Mouse (Mus musculus) CH12.LX (cell line): ENCODE measurements around the gene Ric8a. TPM values are rescaled to one million over a fixed set of nuclear protein-coding genes. Genes with fewer than 3 reads are reported as not detected.
A peak's percentile ranks its signal among the peaks of the same experiment; 100 is the strongest.

Source experiments
- DNase-seq: peaks from one replicate; pipeline ENCODE4 v3.0.0-alpha.2; 2013; ENCODE audit errors: extremely low read depth
- H3K27ac ChIP-seq: 2 replicates; pipeline ENCODE4 v1.5.1; 2012; ENCODE audit warnings: low read depth, mild to moderate bottlenecking, control low read depth, moderate library complexity; ENCODE audit not compliant: insufficient read depth
- H3K27me3 ChIP-seq: replicated peaks from 2 replicates; pipeline ENCODE3; 2012; ENCODE audit warnings: inconsistent platforms
- H3K36me3 ChIP-seq, 2 experiments: replicated peaks in 1 of 2; 2 replicates each; pipeline versions ENCODE3 to v1.6.1; 2012; ENCODE audit warnings: inconsistent platforms in 1 of 2, low read length in 1 of 2, mild to moderate bottlenecking in 1 of 2, mixed read lengths in 1 of 2, moderate library complexity in 1 of 2; ENCODE audit not compliant: control insufficient read depth in 1 of 2, insufficient read depth in 1 of 2
- H3K4me1 ChIP-seq, 2 experiments: 2 replicates each; pipeline ENCODE4 v1.6.1; 2012; ENCODE audit warnings: inconsistent platforms in 1 of 2, moderate library complexity in 1 of 2; ENCODE audit not compliant: insufficient read depth in 2 of 2, control insufficient read depth in 1 of 2
- H3K4me2 ChIP-seq: 2 replicates; pipeline ENCODE4 v1.6.1; 2012; ENCODE audit warnings: low read depth, mild to moderate bottlenecking, control low read depth; ENCODE audit not compliant: poor library complexity, insufficient read depth, severe bottlenecking
- H3K4me3 ChIP-seq, 3 experiments: fragments of 150-350 bp in 1 of 3; sonication (generic) in 1 of 3; replicated peaks in 1 of 3; 2 replicates each; pipeline versions ENCODE3 to v1.5.1; 2011 to 2012; ENCODE audit warnings: low read depth in 2 of 3, low read length in 2 of 3, mild to moderate bottlenecking in 2 of 3, moderate library complexity in 2 of 3, control low read depth in 1 of 3, improper control_type of control experiment in 1 of 3, inconsistent platforms in 1 of 3, mixed read lengths in 1 of 3; ENCODE audit not compliant: poor library complexity in 1 of 3
- H3K79me2 ChIP-seq: replicated peaks from 2 replicates; pipeline ENCODE4 v1.6.1; 2012; ENCODE audit warnings: mild to moderate bottlenecking, moderate library complexity; ENCODE audit not compliant: control insufficient read depth, poor library complexity, insufficient read depth, severe bottlenecking; ENCODE audit errors: extremely low read depth
- H3K9ac ChIP-seq: 2 replicates; pipeline ENCODE4 v1.6.1; 2012; ENCODE audit warnings: low read depth, mild to moderate bottlenecking, control low read depth, moderate library complexity; ENCODE audit not compliant: insufficient read depth
- H3K9me3 ChIP-seq: replicated peaks from 2 replicates; pipeline ENCODE3; 2012; ENCODE audit warnings: low read length, inconsistent platforms, mixed read lengths
- BHLHE40 ChIP-seq: IDR thresholded peaks from 2 replicates; pipeline ENCODE4 v1.6.1; 2011; ENCODE audit warnings: mild to moderate bottlenecking, low read depth, low read length, improper control_type of control experiment
- CHD1 ChIP-seq: IDR thresholded peaks from 2 replicates; pipeline ENCODE4 v1.6.1; 2012; ENCODE audit warnings: low read depth, low read length, improper control_type of control experiment, inconsistent platforms
- CHD2 ChIP-seq: IDR thresholded peaks from 2 replicates; pipeline ENCODE4 v1.6.1; 2011; ENCODE audit warnings: low read length, improper control_type of control experiment
- CTCF ChIP-seq, 2 experiments: IDR thresholded peaks in 1 of 2; conservative IDR thresholded peaks in 1 of 2; 2 replicates each; pipeline ENCODE4 v1.5.1; 2011 to 2012; ENCODE audit warnings: low read depth in 2 of 2, low read length in 2 of 2, improper control_type of control experiment in 1 of 2, inconsistent platforms in 1 of 2, mild to moderate bottlenecking in 1 of 2, moderate library complexity in 1 of 2
- E2F4 ChIP-seq: IDR thresholded peaks from 2 replicates; pipeline ENCODE4 v1.6.1; 2011; ENCODE audit warnings: low read depth, low read length, improper control_type of control experiment; ENCODE audit not compliant: insufficient replicate concordance
- ELF1 ChIP-seq: IDR thresholded peaks from 2 replicates; pipeline ENCODE4 v1.6.1; 2014; ENCODE audit warnings: low read depth, mild to moderate bottlenecking, inconsistent platforms, low read length, improper control_type of control experiment
- GABPA ChIP-seq: IDR thresholded peaks from 2 replicates; pipeline ENCODE4 v1.6.1; 2012; ENCODE audit warnings: low read depth, low read length, improper control_type of control experiment, inconsistent platforms; ENCODE audit not compliant: insufficient replicate concordance
- IRF4 ChIP-seq: IDR thresholded peaks from 2 replicates; pipeline ENCODE4 v1.6.1; 2014; ENCODE audit warnings: low read depth, mild to moderate bottlenecking, inconsistent platforms, low read length, improper control_type of control experiment
- JUND ChIP-seq: conservative IDR thresholded peaks from 2 replicates; pipeline ENCODE4 v1.6.1; 2011; ENCODE audit warnings: low read depth, low read length, improper control_type of control experiment
- KAT2A ChIP-seq: IDR thresholded peaks from 2 replicates; pipeline ENCODE4 v1.6.1; 2012; ENCODE audit warnings: low read length, improper control_type of control experiment, inconsistent platforms; ENCODE audit not compliant: insufficient replicate concordance
- MAZ ChIP-seq: IDR thresholded peaks from 2 replicates; pipeline ENCODE4 v1.6.1; 2012; ENCODE audit warnings: low read depth, mild to moderate bottlenecking, inconsistent platforms, low read length, improper control_type of control experiment, moderate library complexity
- MYC ChIP-seq: IDR thresholded peaks from 2 replicates; pipeline ENCODE4 v1.6.1; 2011; ENCODE audit warnings: low read depth, mild to moderate bottlenecking, improper control_type of control experiment, low read length
- NRF1 ChIP-seq: IDR thresholded peaks from 2 replicates; pipeline ENCODE4 v1.6.1; 2014; ENCODE audit warnings: low read depth, mild to moderate bottlenecking, inconsistent platforms, low read length, improper control_type of control experiment, moderate library complexity
- RAD21 ChIP-seq: IDR thresholded peaks from 2 replicates; pipeline ENCODE4 v1.6.1; 2011; ENCODE audit warnings: low read depth, mild to moderate bottlenecking, low read length, improper control_type of control experiment, moderate library complexity
- RCOR1 ChIP-seq: conservative IDR thresholded peaks from 2 replicates; pipeline ENCODE4 v1.6.1; 2012; ENCODE audit warnings: low read depth, mild to moderate bottlenecking, inconsistent platforms, low read length, improper control_type of control experiment
- SIN3A ChIP-seq: IDR thresholded peaks from 2 replicates; pipeline ENCODE4 v1.6.1; 2012; ENCODE audit warnings: low read length, improper control_type of control experiment, inconsistent platforms
- SMC3 ChIP-seq: IDR thresholded peaks from 2 replicates; pipeline ENCODE4 v1.6.1; 2011; ENCODE audit warnings: low read depth, low read length, improper control_type of control experiment
- TCF12 ChIP-seq: IDR thresholded peaks from 2 replicates; pipeline ENCODE4 v1.6.1; 2014; ENCODE audit warnings: low read depth, mild to moderate bottlenecking, inconsistent platforms, low read length, improper control_type of control experiment
- UBTF ChIP-seq: IDR thresholded peaks from 2 replicates; pipeline ENCODE4 v1.6.1; 2012; ENCODE audit warnings: low read depth, mild to moderate bottlenecking, inconsistent platforms, low read length, improper control_type of control experiment, moderate library complexity
- USF1 ChIP-seq: IDR thresholded peaks from 2 replicates; pipeline ENCODE4 v1.6.1; 2014; ENCODE audit warnings: low read depth, mild to moderate bottlenecking, inconsistent platforms, low read length, improper control_type of control experiment
- ZMIZ1 ChIP-seq: IDR thresholded peaks from 2 replicates; pipeline ENCODE4 v1.6.1; 2012; ENCODE audit warnings: low read depth, mild to moderate bottlenecking, inconsistent platforms, low read length, improper control_type of control experiment
- dilution Hi-C: fragments of 300-500 bp; cut with MboI; formaldehyde crosslinking; loops from 2 replicates; pipeline ENCODE4 v1.14.3; 2020; ENCODE audit warnings: low sequenced_read_pairs; ENCODE audit not compliant: extremely low pct_unique_long_range_greater_than_20kb, extremely low pct_ligation_motif_present
- in situ Hi-C: fragments of 300-500 bp; cut with MboI; formaldehyde crosslinking; loops from 3 replicates; pipeline ENCODE4 v1.14.3; 2019; ENCODE audit warnings: low sequenced_read_pairs, low pct_ligation_motif_present, low pct_unique_long_range_greater_than_20kb, mixed read lengths
- polyA plus RNA-seq: library from polyadenylated mRNA; unstranded; fragments of >175 nt; gene quantifications from 2 replicates; pipeline ENCODE4 v1.2.1, GENCODE M21; 2012; ENCODE audit warnings: low read depth; ENCODE audit not compliant: insufficient read length
- total RNA-seq, 2 experiments: library from RNA; depleted of rRNA; stranded (reverse); fragments of 300-350 nt in 1 of 2; fragments of >200 nt in 1 of 2; gene quantifications; 2 replicates each; pipeline ENCODE4 v1.2.3; 2012 to 2014

The Ric8a gene
- total and polyA plus RNA-seq, 3 experiments: 54.2 to 80.9 (median 61.9) TPM

DNA sequence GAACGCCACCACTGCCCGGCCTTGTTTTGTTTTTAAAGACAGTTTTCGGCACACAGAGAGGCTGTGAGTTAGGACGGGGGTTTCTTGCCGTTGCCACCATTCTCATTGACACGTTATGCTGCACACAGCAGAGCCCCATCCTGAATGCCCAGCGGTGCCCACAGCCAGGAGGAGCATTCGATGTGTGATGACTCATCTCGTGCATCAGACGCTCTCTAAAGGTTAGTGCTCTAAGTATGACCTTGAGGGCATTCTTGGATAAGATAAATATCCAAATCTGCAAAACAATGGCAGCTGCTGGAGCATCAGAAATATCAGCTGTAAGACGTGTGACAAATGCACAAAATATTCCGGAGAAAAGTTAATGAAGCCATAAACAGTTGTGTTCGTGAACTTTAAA lies 50.4 kb downstream of the Ric8a start:
- H3K27ac ChIP-seq: no peak overlapping the region
- no peaks in the 10 kb centered on the region for H3K79me2 ChIP-seq
- peaks cover 5% of the 10 kb centered on the region for H3K27me3 ChIP-seq
- TF ChIP-seq GABPA (no peak), TCF12 (no peak), NRF1 (no peak), UBTF (no peak), MAZ (no peak), USF1 (no peak), SIN3A (no peak), CHD2 (no peak), ELF1 (no peak), ZMIZ1 (no peak), MYC (no peak), RCOR1 (no peak), SMC3 (no peak), BHLHE40 (no peak), E2F4 (no peak), JUND (no peak), KAT2A (no peak), RAD21 (no peak)
- TF ChIP-seq, all 38 proteins: peak for 0
- no peaks in the 10 kb centered on the region for H3K36me3 ChIP-seq
- no peak for DNase-seq
- H3K9ac ChIP-seq: no peak overlapping the region
- H3K9me3 ChIP-seq: no peaks in the 10 kb centered on the region
- in situ Hi-C loops: no loop called here
- no peak overlapping the region for H3K4me3 ChIP-seq
- no peak overlapping the region for H3K4me2 ChIP-seq
- dilution Hi-C loops: no loop called here
- peaks cover 2 to 10% of the 10 kb centered on the region in 2 experiments; a peak in 3 of 4 replicates for H3K4me1 ChIP-seq

DNA sequence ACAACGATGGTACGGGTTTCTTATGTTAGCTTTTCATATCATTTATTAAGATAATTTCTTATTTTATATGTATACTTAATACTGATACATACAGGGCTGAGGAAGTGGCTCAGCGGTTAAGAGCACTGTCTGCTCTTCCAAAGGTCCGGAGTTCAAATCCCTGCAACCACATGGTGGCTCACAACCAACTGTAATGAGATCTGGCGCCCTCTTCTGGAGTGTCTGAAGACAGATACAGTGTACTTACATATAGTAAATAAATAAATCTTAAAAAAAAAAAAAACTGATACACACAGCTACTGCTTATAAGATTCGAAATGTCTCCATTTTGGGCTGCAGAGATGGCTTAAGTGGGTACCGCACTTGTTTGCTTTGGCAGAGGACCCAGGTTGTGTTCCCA lies 50.9 kb downstream of the Ric8a start:
- peaks cover 5% of the 10 kb centered on the region for H3K27me3 ChIP-seq
- H3K79me2 ChIP-seq: no peaks in the 10 kb centered on the region
- no peak overlapping the region for H3K4me2 ChIP-seq
- in situ Hi-C loops (no loop called here), dilution Hi-C loops (no loop called here)
- H3K36me3 ChIP-seq: no peaks in the 10 kb centered on the region
- no peak for DNase-seq
- no peaks in the 10 kb centered on the region for H3K9me3 ChIP-seq
- H3K27ac ChIP-seq: no peak overlapping the region
- H3K4me3 ChIP-seq: no peak overlapping the region
- TF ChIP-seq IRF4 (no peak), CTCF (conservative IDR thresholded peaks at IDR 0.05 in 1 of 2, IDR thresholded peaks at IDR 0.05 in 1 of 2; ENCODE audit: low read depth in 2 of 2, low read length in 2 of 2) (peak in 1 of 2 experiments; percentile 54; a peak in 2 of 4 replicates), UBTF (no peak), CHD1 (no peak)
- H3K4me1 ChIP-seq: peaks cover 2 to 13% of the 10 kb centered on the region in 2 experiments; a peak in 3 of 4 replicates
- H3K9ac ChIP-seq: no peak overlapping the region
